Mouse (Mus musculus) brain, embryonic 14.5 days (tissue): Measurements from ENCODE around the gene Txnrd2.

Experiments
- CTCF ChIP-seq: fragments of 200-500 bp; IDR thresholded peaks from 2 replicates; pipeline ENCODE4 v1.5.1; 2012; ENCODE audit warnings: inconsistent platforms, mild to moderate bottlenecking, moderate library complexity, borderline replicate concordance; ENCODE audit not compliant: insufficient read depth, insufficient read length; ENCODE audit errors: extremely low read depth
- POLR2A ChIP-seq: fragments of 200-500 bp; IDR thresholded peaks from 2 replicates; pipeline ENCODE4 v1.6.1; 2012; ENCODE audit warnings: mild to moderate bottlenecking, inconsistent platforms, borderline replicate concordance; ENCODE audit not compliant: poor library complexity, insufficient read depth, insufficient read length, severe bottlenecking; ENCODE audit errors: extremely low read depth

GRCm38 (mm10) chr16:18378489-18378888 is 47.7 kb upstream of the Txnrd2 start:
- TF ChIP-seq CTCF (no peak), POLR2A (no peak)
